Mouse (Mus musculus) colon, adult 2 months (tissue): ENCODE results near the gene Olfr195. TPM values are rescaled to one million over a fixed set of nuclear protein-coding genes. Genes with fewer than 3 reads are reported as not detected.

Experiments
- polyA plus RNA-seq: library from polyadenylated mRNA; depleted of rRNA; stranded (reverse); fragments of >200 nt; gene quantifications from 2 replicates; pipeline ENCODE4 v1.2.3, GENCODE M21; 2012; rRNA removed

The Olfr195 gene
- polyA plus RNA-seq = not detected in 2 replicates

DNA sequence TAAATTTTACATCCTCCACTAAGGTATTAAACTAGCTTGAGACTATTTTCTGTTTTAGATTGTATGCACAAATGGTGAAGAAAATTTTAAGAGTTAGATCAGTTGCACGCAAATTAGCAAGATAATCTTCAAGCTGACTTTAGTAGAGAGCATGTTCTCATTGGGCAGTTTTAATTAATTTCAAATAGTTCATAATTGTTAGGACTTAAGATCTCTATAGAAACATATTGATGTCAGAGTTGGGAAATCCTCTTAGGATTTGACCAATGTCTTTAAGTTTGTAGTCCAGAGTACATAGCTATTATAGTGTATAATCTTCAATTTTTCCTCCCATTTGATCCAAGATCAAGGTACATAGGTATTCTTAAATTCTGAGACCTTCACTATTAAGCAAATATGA is at the start of gene Olfr195:
Olfr195 (plus strand) TSS at position 301 of the 400 bp plus-strand sequence.

DNA sequence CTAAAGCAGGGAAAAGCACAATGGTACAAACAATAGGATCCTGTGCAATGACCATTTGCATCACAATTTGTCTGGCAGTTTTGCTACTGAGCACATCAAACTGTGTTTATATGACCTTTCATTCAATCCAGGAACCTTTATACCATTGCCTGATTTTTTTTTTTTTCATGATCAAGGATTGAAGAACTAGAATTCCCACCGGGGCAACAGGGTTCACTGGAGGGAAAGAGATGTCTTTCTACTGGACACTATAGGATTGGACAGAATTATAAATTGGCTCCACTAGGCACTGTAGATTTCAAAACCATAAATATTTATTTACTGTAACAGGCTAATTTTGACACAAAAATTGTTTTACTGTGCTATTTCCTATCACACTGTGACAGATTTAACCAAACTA is 35.1 kb upstream of the Olfr195 start, which contains the start of gene Olfr193:
Olfr193 (minus strand) TSS at position 101 of the 400 bp plus-strand sequence.

DNA sequence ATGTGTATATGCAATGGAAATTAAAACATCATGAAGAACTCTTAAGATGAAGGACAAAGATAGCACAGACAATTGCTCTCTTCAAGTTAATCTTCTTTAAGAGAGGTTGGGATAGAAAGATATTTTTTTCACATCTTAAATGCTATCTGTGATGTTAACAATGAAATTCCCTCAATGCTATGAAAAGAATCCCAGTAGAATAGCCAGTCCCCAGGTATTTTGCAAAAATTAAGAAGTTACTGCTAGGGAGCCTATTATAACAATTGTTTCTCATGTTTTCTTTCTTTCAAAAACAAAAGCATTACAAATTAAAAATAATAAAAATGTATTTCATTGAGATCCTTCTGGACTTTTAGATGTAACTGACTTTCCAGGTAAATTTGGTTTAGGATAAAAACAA is 25.9 kb upstream of the Olfr195 start, which contains the start of gene Olfr194:
Olfr194 (minus strand) TSS at position 101 of the 400 bp plus-strand sequence.

DNA sequence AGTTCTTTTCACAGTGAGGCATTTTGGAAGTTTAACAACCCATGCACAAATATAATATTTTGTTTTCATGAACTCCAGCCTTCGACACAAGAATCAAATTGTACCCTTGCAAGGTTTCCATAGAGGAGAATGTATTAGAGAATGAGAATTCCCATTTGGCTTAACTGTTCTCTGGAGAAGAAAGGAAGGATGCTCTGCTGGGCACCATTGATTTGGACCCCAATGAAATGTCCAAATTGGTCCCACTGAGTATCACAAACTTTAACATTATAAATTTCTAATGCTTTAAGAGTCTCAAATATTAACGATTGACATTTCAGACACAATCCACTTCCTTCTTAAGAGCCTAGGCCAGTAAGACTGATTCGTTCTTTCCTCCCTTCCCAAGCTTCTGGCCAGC is 23.5 kb downstream of the Olfr195 start, which contains the start of gene Olfr196:
Olfr196 (minus strand) TSS at position 101 of the 400 bp plus-strand sequence.

Other genes with a start within 250 kb of the Olfr195 start
- gene Olfr181, start 218.3 kb upstream of the Olfr195 start, polyA plus RNA-seq = not detected in 2 replicates
- not detected in 2 replicates for gene Olfr180, start 217.7 kb upstream of the Olfr195 start, polyA plus RNA-seq
- gene Olfr183, start 151.7 kb upstream of the Olfr195 start, polyA plus RNA-seq = not detected in 2 replicates
- not detected in 2 replicates for gene Olfr186, start 116.8 kb upstream of the Olfr195 start, polyA plus RNA-seq
- not detected in 2 replicates for gene Olfr187, start 107.3 kb upstream of the Olfr195 start, polyA plus RNA-seq
- not detected in 2 replicates for gene Olfr190, start 69.0 kb upstream of the Olfr195 start, polyA plus RNA-seq
- not detected in 2 replicates for gene Olfr191, start 57.2 kb upstream of the Olfr195 start, polyA plus RNA-seq
- not detected in 2 replicates for gene Olfr193, start 35.2 kb upstream of the Olfr195 start, polyA plus RNA-seq
- gene Olfr194, start 26.0 kb upstream of the Olfr195 start, polyA plus RNA-seq = not detected in 2 replicates
- not detected in 2 replicates for gene Olfr196, start 23.4 kb downstream of the Olfr195 start, polyA plus RNA-seq
- gene Olfr198, start 56.5 kb downstream of the Olfr195 start, polyA plus RNA-seq = not detected in 2 replicates
- not detected in 2 replicates for gene Olfr199, start 72.7 kb downstream of the Olfr195 start, polyA plus RNA-seq
- gene Olfr201, start 125.6 kb downstream of the Olfr195 start, polyA plus RNA-seq = not detected in 2 replicates
- gene Olfr202, start 139.7 kb downstream of the Olfr195 start, polyA plus RNA-seq = not detected in 2 replicates
- gene Olfr203, start 151.8 kb downstream of the Olfr195 start, polyA plus RNA-seq = not detected in 2 replicates
- gene Olfr204, start 171.2 kb downstream of the Olfr195 start, polyA plus RNA-seq = not detected in 2 replicates
- not detected in 2 replicates for gene Olfr205, start 184.1 kb downstream of the Olfr195 start, polyA plus RNA-seq
- gene Olfr206, start 202.2 kb downstream of the Olfr195 start, polyA plus RNA-seq = not detected in 2 replicates
- gene Olfr209, start 216.9 kb downstream of the Olfr195 start, polyA plus RNA-seq = not detected in 2 replicates